Mouse (Mus musculus): ENCODE data around the gene Adam19. TPM values are rescaled to one million over a fixed set of nuclear protein-coding genes. Genes with fewer than 3 reads are reported as not detected.
"Not testable (repeated sequence)": the region's sequence is repeated elsewhere in the genome, so short reads cannot be mapped to it uniquely, and the experiment has no call there.

The Adam19 gene
- polyA plus RNA-seq, 1 experiment from 2014 or later, result 4.0 TPM

GRCm38 (mm10) chr11:46052105-46052659 lies 3.6 kb upstream of the Adam19 start, which contains the start of gene Gm12166:
Gene Gm12166 (minus strand): TSS chr11:46052321.
- H3K4me3 ChIP-seq (ENCODE audit: low read depth, low read length); H3K4me2 ChIP-seq (replicated peaks; ENCODE audit: low read depth); H3K9me3 ChIP-seq (ENCODE audit: control insufficient read depth); H3K36me3 ChIP-seq (ENCODE audit: control insufficient read depth, insufficient read depth); H3K4me1 ChIP-seq (replicated peaks; ENCODE audit: control insufficient read depth, insufficient read depth, low read length); H3K27ac ChIP-seq (ENCODE audit: low read depth, low read length); ATAC-seq; H3K9ac ChIP-seq (ENCODE audit: low read depth, low read length): not testable (repeated sequence)
- TF ChIP-seq CTCF (IDR thresholded peaks at IDR 0.05; ENCODE audit: low read depth), result peak; percentile 75
- peaks cover 18% of the 10 kb centered on the region for H3K27me3 ChIP-seq (replicated peaks; ENCODE audit: control insufficient read depth, insufficient read depth, low read length)
- 34% methylated on average over 19 of the region's 19 CpGs for WGBS

GRCm38 (mm10) chr11:46053457-46053856 lies 2.3 kb upstream of the Adam19 start:
- H3K9ac ChIP-seq (ENCODE audit: low read depth, low read length); H3K4me1 ChIP-seq (replicated peaks; ENCODE audit: control insufficient read depth, insufficient read depth, low read length); H3K4me2 ChIP-seq (replicated peaks; ENCODE audit: low read depth); H3K36me3 ChIP-seq (ENCODE audit: control insufficient read depth, insufficient read depth); H3K27ac ChIP-seq (ENCODE audit: low read depth, low read length); H3K4me3 ChIP-seq (ENCODE audit: low read depth, low read length); ATAC-seq; H3K9me3 ChIP-seq (ENCODE audit: control insufficient read depth): not testable (repeated sequence)
- 97% methylated on average over 3 of the region's 3 CpGs for WGBS
- H3K27me3 ChIP-seq (replicated peaks; ENCODE audit: control insufficient read depth, insufficient read depth, low read length), result peaks cover 21% of the 10 kb centered on the region

DNA sequence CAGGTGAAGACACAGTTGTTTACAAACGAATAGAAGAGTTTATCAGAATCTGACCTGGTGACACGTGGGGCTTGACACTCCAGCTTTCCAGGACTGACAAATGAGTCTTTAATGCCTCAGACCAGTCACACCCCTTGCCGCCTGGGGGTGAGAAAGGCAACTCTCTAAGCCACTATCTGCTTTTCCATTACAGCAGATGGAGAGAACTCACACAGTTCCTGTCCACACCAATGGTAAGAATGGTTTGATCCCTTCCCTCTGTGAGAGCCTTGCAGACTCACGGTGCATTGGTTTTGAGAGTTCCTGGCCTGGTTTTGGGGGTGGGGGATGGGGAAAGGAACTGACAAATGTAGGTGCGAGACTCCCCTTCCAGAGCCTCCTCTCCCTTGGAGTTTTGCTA lies 1.5 kb upstream of the Adam19 start:
- Histone ChIP-seq H3K27me3 (replicated peaks; ENCODE audit: control insufficient read depth, insufficient read depth, low read length) (peaks cover 21% of the 10 kb centered on the region), H3K9me3 (ENCODE audit: control insufficient read depth) (no peaks in the 10 kb centered on the region), H3K27ac (ENCODE audit: low read depth, low read length) (no peak overlapping the region), H3K4me3 (ENCODE audit: low read depth, low read length) (no peak overlapping the region), H3K9ac (ENCODE audit: low read depth, low read length) (no peak overlapping the region), H3K36me3 (ENCODE audit: control insufficient read depth, insufficient read depth) (no peaks in the 10 kb centered on the region), H3K4me1 (replicated peaks; ENCODE audit: control insufficient read depth, insufficient read depth, low read length) (no peaks in the 10 kb centered on the region), H3K4me2 (replicated peaks; ENCODE audit: low read depth) (no peak overlapping the region)
- no peak for ATAC-seq
- TF ChIP-seq CTCF (IDR thresholded peaks at IDR 0.05; ENCODE audit: low read depth), result no peak
- 49% methylated on average over 5 of the region's 5 CpGs for WGBS

DNA sequence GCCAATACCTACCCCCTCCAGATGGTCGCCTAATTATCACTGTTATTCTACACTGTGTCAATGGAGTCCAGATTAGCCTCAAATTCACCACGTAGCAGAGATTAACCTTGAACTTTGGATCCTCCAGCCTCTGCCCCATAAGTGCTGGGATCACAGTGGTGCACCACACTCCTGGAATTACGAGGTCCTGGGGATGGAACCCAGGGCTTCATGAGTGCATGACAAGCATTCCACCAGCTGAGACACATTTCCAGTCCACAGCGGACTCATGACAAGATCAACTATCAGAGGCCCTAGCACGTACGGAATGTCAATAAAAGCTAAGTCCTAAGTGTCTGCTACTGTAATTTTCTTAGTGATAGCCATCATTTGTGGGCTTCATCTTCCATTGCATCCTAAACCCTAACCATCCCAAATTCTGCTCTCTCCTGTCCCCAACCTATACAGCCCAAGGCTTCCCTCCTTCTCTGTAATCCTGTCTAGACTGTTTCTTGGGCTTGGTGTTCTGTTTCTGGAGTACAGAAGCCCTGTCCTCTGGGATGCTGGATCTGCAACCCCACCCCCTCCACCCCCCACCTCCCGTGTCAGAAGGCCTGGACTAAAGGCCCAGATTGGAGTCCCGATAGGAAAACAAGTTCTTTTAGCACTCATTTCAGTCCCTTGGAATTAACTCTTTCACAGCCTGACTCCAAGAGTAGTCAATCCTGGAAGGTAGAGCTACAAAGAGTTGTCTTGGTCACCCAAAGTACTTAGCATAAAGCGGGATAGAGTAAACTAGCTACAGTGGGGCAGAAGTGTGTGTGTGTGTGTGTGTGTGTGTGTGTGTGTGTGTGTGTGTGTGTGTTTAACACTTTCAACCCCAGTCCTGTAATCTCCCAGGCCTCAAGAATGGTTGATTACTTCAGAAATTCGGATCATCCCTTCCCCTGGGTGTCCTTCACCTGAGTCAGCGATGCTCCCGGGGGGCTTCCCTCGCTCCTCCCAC lies 589 bp upstream of the Adam19 start:
- Histone ChIP-seq H3K36me3 (ENCODE audit: control insufficient read depth, insufficient read depth) (no peaks in the 10 kb centered on the region), H3K4me1 (replicated peaks; ENCODE audit: control insufficient read depth, insufficient read depth, low read length) (no peaks in the 10 kb centered on the region), H3K9me3 (ENCODE audit: control insufficient read depth) (no peaks in the 10 kb centered on the region), H3K4me3 (ENCODE audit: low read depth, low read length) (peak overlapping the region; percentile 55), H3K4me2 (replicated peaks; ENCODE audit: low read depth) (peak overlapping the region; percentile 61), H3K27ac (ENCODE audit: low read depth, low read length) (peak overlapping the region; percentile 79), H3K27me3 (replicated peaks; ENCODE audit: control insufficient read depth, insufficient read depth, low read length) (peaks cover 21% of the 10 kb centered on the region), H3K9ac (ENCODE audit: low read depth, low read length) (no peak overlapping the region)
- 22% methylated on average over 13 of the region's 13 CpGs for WGBS
- TF ChIP-seq CTCF (IDR thresholded peaks at IDR 0.05; ENCODE audit: low read depth), result no peak
- no peak for ATAC-seq

- peak overlapping the region; percentile 68 for H3K9ac ChIP-seq (ENCODE audit: low read depth, low read length)
- no peaks in the 10 kb centered on the region for H3K9me3 ChIP-seq (ENCODE audit: control insufficient read depth)
- WGBS, result 4% methylated on average over 25 of the region's 25 CpGs
- H3K36me3 ChIP-seq (ENCODE audit: control insufficient read depth, insufficient read depth), result peaks cover 5% of the 10 kb centered on the region; the same call in 1 of the 2 replicates
- TF ChIP-seq CTCF (IDR thresholded peaks at IDR 0.05; ENCODE audit: low read depth), result no peak
- peak overlapping the region; percentile 61 for H3K4me2 ChIP-seq (replicated peaks; ENCODE audit: low read depth)
- H3K27ac ChIP-seq (ENCODE audit: low read depth, low read length), result peak overlapping the region; percentile 79
- peaks cover 21% of the 10 kb centered on the region for H3K27me3 ChIP-seq (replicated peaks; ENCODE audit: control insufficient read depth, insufficient read depth, low read length)
- peak overlapping the region; percentile 55 for H3K4me3 ChIP-seq (ENCODE audit: low read depth, low read length)
- no peaks in the 10 kb centered on the region for H3K4me1 ChIP-seq (replicated peaks; ENCODE audit: control insufficient read depth, insufficient read depth, low read length)
- ATAC-seq, result no peak
These were observed 1.1 kb downstream of the Adam19 start for GRCm38 (mm10) chr11:46056770-46057411.

DNA sequence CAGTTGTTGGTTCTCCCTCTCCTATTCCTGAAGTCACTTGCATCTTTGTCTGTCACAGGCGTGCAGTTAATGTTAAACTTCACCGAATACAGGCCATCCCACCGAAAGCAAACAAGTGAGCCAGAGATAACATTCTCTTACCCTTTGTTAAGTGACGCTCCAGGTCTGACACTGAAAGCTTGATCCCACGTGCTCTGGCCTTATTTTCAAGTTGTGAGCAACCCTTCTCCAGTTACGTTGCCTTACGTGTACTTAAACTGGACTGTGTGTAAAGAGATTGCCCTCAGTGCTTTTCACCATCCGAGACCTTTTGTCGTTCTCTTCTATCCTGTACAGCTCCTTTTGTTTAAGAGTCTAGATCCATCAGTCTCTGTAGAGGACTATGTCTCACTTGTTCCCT lies 2.2 kb downstream of the Adam19 start:
- H3K27ac ChIP-seq (ENCODE audit: low read depth, low read length), result no peak overlapping the region
- no peak for TF ChIP-seq CTCF (IDR thresholded peaks at IDR 0.05; ENCODE audit: low read depth)

More for the DNA sequence above, 2.2 kb downstream of the Adam19 start:
- Histone ChIP-seq H3K4me1 (replicated peaks; ENCODE audit: control insufficient read depth, insufficient read depth, low read length) (no peaks in the 10 kb centered on the region), H3K27me3 (replicated peaks; ENCODE audit: control insufficient read depth, insufficient read depth, low read length) (peaks cover 21% of the 10 kb centered on the region), H3K9me3 (ENCODE audit: control insufficient read depth) (no peaks in the 10 kb centered on the region), H3K36me3 (ENCODE audit: control insufficient read depth, insufficient read depth) (peaks cover 5% of the 10 kb centered on the region; the same call in 1 of the 2 replicates), H3K4me3 (ENCODE audit: low read depth, low read length) (peak overlapping the region; percentile 55; the same call in 1 of the 2 replicates), H3K4me2 (replicated peaks; ENCODE audit: low read depth) (peak overlapping the region; percentile 61), H3K9ac (ENCODE audit: low read depth, low read length) (no peak overlapping the region)
- 11% methylated on average over 9 of the region's 9 CpGs for WGBS
- no peak for ATAC-seq
